Mouse (Mus musculus) liver, adult 2 months (tissue): ENCODE measurements around the gene Dnah5. TPM values are rescaled to one million over a fixed set of nuclear protein-coding genes. Genes with fewer than 3 reads are reported as not detected.

Experiments used
- DNase-seq: peaks from one replicate; pipeline ENCODE4 v3.0.0-alpha.2; 2011; ENCODE audit warnings: low read depth, low spot score; ENCODE audit errors: extremely low read depth
- H3K27ac ChIP-seq: fragments of 200-500 bp; replicated peaks from 2 replicates; pipeline ENCODE4 v1.5.1; 2012; ENCODE audit warnings: low read depth, mild to moderate bottlenecking, control low read depth, inconsistent platforms, low read length; ENCODE audit not compliant: insufficient read depth
- H3K27me3 ChIP-seq: fragments of 200-500 bp; 2 replicates; pipeline ENCODE4 v1.6.1; 2012; ENCODE audit warnings: mild to moderate bottlenecking, moderate library complexity, low read length, inconsistent platforms; ENCODE audit not compliant: control insufficient read depth, insufficient read depth
- H3K36me3 ChIP-seq: fragments of 200-500 bp; 2 replicates; pipeline ENCODE4 v1.6.1; 2012; ENCODE audit warnings: low read length, inconsistent platforms; ENCODE audit not compliant: control insufficient read depth, insufficient read depth
- H3K4me1 ChIP-seq: fragments of 200-500 bp; 2 replicates; pipeline ENCODE4 v1.6.1; 2011; ENCODE audit warnings: low read length; ENCODE audit not compliant: control insufficient read depth, insufficient read depth
- H3K4me3 ChIP-seq: fragments of 200-500 bp; 2 replicates; pipeline ENCODE4 v1.5.1; 2011; ENCODE audit warnings: low read depth, mild to moderate bottlenecking, control low read depth, low read length, moderate library complexity; ENCODE audit not compliant: insufficient read depth
- H3K79me2 ChIP-seq: fragments of 200-500 bp; 2 replicates; pipeline ENCODE4 v1.6.1; 2012; ENCODE audit warnings: inconsistent platforms, mild to moderate bottlenecking, low read length, moderate library complexity; ENCODE audit not compliant: control insufficient read depth, insufficient read depth
- H3K9ac ChIP-seq: fragments of 200-500 bp; 2 replicates; pipeline ENCODE4 v1.6.1; 2012; ENCODE audit warnings: low read depth, mild to moderate bottlenecking, control low read depth, inconsistent platforms, low read length
- CTCF ChIP-seq: fragments of 200-500 bp; IDR thresholded peaks from 2 replicates; pipeline ENCODE4 v1.5.1; 2011; ENCODE audit warnings: low read depth, low read length, control low read depth
- POLR2A ChIP-seq: fragments of 200-500 bp; IDR thresholded peaks from 2 replicates; pipeline ENCODE4 v1.6.1; 2011; ENCODE audit warnings: low read length, control low read depth; ENCODE audit not compliant: insufficient read depth; ENCODE audit errors: extremely low read depth
- WGBS: fragments of 180-500 bp; shearing (Covaris S2); methylation state at CpG from one replicate; pipeline ENCODE4 v1.1.7; 2018; 5-methylcytosine and 5-hydroxymethylcytosine counted together
- polyA plus RNA-seq: library from polyadenylated mRNA; depleted of rRNA; stranded (reverse); fragments of >200 nt; gene quantifications from 2 replicates; pipeline ENCODE4 v1.2.3, GENCODE M21; 2012
- total RNA-seq: library from RNA; depleted of rRNA; stranded (reverse); fragments of >200 nt; gene quantifications from 2 replicates; pipeline ENCODE4 v1.2.3, GENCODE M21; 2014

The Dnah5 gene
- total and polyA plus RNA-seq, 2 experiments = 0.02 to 0.09 TPM

- Histone ChIP-seq H3K4me1 (no peaks in the 10 kb centered on the region), H3K36me3 (no peaks in the 10 kb centered on the region), H3K4me3 (no peak overlapping the region), H3K9ac (no peak overlapping the region), H3K27ac (no peak overlapping the region), H3K79me2 (no peaks in the 10 kb centered on the region), H3K27me3 (0 out of 2 replicates have a peak, but pooled peaks cover 2% of the 10 kb centered on the region)
- DNase-seq = no peak
- WGBS = 74% methylated on average over 11 of the region's 11 CpGs
- no peak for TF ChIP-seq POLR2A
- no peak for TF ChIP-seq CTCF
Observed at GRCm38 (mm10) chr15:28188361-28189011, 15.1 kb upstream of the Dnah5 start.

DNA sequence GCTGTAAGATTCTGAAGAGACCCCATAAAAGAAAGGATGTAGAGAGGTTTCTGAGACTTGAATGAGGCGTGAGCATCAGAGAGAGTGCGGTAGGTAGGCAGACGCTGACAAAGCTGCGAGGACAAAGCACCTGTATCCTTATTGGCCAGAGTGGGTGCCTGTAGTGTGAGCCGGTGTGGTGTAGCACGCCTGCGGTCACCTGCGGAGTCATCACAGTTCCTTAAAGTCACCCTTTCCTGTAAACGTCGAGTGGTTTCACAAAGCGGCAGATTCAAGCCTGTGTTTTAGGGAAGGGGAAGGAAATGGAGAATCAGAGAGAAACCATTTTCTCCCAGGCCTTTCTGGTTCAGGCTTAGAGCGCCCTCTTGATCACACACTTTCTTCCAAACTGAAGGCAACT, 13.9 kb upstream of the Dnah5 start:
- Histone ChIP-seq H3K4me1 (no peaks in the 10 kb centered on the region), H3K79me2 (no peaks in the 10 kb centered on the region), H3K4me3 (no peak overlapping the region), H3K9ac (no peak overlapping the region), H3K36me3 (no peaks in the 10 kb centered on the region), H3K27ac (no peak overlapping the region), H3K27me3 (0 out of 2 replicates have a peak, but pooled peaks cover 2% of the 10 kb centered on the region)
- TF ChIP-seq CTCF (no peak), POLR2A (no peak)
- no peak for DNase-seq
- 46% methylated on average over 12 of the region's 12 CpGs for WGBS

- Histone ChIP-seq H3K9ac (no peak overlapping the region), H3K4me1 (no peaks in the 10 kb centered on the region), H3K27ac (no peak overlapping the region), H3K79me2 (no peaks in the 10 kb centered on the region), H3K36me3 (no peaks in the 10 kb centered on the region), H3K4me3 (no peak overlapping the region), H3K27me3 (no peaks in the 10 kb centered on the region)
- WGBS = 69% methylated on average over 4 of the region's 4 CpGs
- DNase-seq = no peak
- no peak for TF ChIP-seq POLR2A
- TF ChIP-seq CTCF = no peak
Observed at GRCm38 (mm10) chr15:28198609-28199008, 4.9 kb upstream of the Dnah5 start.

DNA sequence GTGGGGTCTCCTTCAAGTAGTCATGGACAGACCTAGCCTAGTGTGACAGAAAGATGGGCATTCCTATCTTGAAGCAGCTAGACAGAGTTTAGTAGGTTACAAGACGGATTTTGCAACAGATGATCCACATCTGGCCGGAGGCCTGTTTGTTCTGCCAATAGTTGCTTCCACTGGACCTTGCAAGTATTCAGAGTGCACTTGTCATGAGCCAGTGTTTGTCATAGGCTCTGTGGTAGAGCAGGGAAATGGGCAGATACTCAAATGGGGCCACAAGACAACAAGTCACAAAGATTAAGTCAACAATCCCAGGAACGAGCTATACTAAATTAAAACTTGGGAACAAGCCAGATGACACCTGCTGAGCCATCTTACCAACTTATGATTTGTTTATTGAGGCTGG, 1.1 kb downstream of the Dnah5 start:
- H3K27ac ChIP-seq = no peak overlapping the region
- WGBS = 20% methylated on average over 3 of the region's 3 CpGs

DNA sequence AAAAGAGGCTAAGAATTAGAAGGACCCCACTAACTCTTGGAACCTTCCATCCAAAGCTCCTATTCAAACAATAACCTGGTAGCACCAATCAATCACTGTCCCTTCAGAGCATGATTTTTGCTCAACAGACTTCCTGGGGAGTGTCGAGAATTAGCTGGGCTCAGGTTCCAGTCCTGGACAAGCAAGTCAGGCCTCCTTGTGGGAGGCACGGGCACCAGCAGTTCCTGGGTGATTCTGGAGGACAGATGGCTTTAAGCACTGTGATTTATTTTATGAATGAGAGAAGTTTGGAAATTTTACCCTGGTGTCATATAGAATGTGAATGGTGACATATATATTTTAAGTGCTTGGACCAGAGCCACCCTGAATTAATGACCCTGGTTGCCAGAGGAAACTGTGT, 4.0 kb downstream of the Dnah5 start:
- no peak overlapping the region for H3K4me3 ChIP-seq
- H3K4me1 ChIP-seq = peaks cover 5% of the 10 kb centered on the region
- no peaks in the 10 kb centered on the region for H3K79me2 ChIP-seq
- 63% methylated on average over 2 of the region's 2 CpGs for WGBS
- no peak overlapping the region for H3K27ac ChIP-seq
- H3K9ac ChIP-seq = no peak overlapping the region
- DNase-seq = no peak
- TF ChIP-seq POLR2A (no peak), CTCF (no peak)
- H3K36me3 ChIP-seq = no peaks in the 10 kb centered on the region
- H3K27me3 ChIP-seq = no peaks in the 10 kb centered on the region

More for the DNA sequence above, 1.1 kb downstream of the Dnah5 start:
- Histone ChIP-seq H3K4me3 (no peak overlapping the region), H3K9ac (no peak overlapping the region), H3K79me2 (no peaks in the 10 kb centered on the region), H3K27me3 (no peaks in the 10 kb centered on the region), H3K36me3 (no peaks in the 10 kb centered on the region), H3K4me1 (peaks cover 5% of the 10 kb centered on the region)
- DNase-seq = peak; percentile 70
- TF ChIP-seq CTCF = no peak

DNA sequence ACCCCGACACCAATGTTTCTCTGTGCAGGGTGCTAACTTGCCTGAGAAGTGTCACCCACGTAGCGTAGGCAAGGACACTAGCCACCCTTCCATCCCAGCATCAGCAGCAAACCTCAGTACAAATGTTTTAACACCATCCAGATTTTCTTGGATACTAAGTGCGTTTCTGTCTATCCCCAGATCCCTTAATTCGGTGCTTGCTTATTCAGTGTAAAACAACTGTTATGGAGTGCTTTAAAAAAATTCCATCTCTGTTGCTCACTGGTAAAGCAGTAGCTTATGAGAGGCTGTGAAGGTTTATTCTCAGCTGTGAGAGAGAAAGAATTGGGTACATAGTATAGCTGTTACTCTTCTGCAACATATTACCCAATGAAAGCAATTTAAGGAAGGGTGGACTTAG, 9.5 kb downstream of the Dnah5 start:
- no peaks in the 10 kb centered on the region for H3K36me3 ChIP-seq
- no peaks in the 10 kb centered on the region for H3K79me2 ChIP-seq
- no peak overlapping the region for H3K4me3 ChIP-seq
- no peak overlapping the region for H3K27ac ChIP-seq
- H3K27me3 ChIP-seq = no peaks in the 10 kb centered on the region
- no peak for TF ChIP-seq POLR2A
- no peak for TF ChIP-seq CTCF
- H3K9ac ChIP-seq = no peak overlapping the region
- WGBS = 90% methylated on average over 5 of the region's 5 CpGs
- DNase-seq = no peak
- H3K4me1 ChIP-seq = no peaks in the 10 kb centered on the region
